Mouse (Mus musculus) brain, embryonic 14.5 days (tissue): ENCODE measurements around the gene Klf16.

ENCODE experiments used
- CTCF ChIP-seq: fragments of 200-500 bp; IDR thresholded peaks from 2 replicates; pipeline ENCODE4 v1.5.1; 2012; ENCODE audit warnings: inconsistent platforms, mild to moderate bottlenecking, moderate library complexity, borderline replicate concordance; ENCODE audit not compliant: insufficient read depth, insufficient read length; ENCODE audit errors: extremely low read depth
- POLR2A ChIP-seq: fragments of 200-500 bp; IDR thresholded peaks from 2 replicates; pipeline ENCODE4 v1.6.1; 2012; ENCODE audit warnings: mild to moderate bottlenecking, inconsistent platforms, borderline replicate concordance; ENCODE audit not compliant: poor library complexity, insufficient read depth, insufficient read length, severe bottlenecking; ENCODE audit errors: extremely low read depth

GRCm38 (mm10) chr10:80559431-80559830 lies 17.7 kb downstream of the Klf16 start:
- TF ChIP-seq POLR2A (no peak), CTCF (no peak)
